ENCODE assay signal across 13 mouse cellular contexts in the genomic region with DNA sequence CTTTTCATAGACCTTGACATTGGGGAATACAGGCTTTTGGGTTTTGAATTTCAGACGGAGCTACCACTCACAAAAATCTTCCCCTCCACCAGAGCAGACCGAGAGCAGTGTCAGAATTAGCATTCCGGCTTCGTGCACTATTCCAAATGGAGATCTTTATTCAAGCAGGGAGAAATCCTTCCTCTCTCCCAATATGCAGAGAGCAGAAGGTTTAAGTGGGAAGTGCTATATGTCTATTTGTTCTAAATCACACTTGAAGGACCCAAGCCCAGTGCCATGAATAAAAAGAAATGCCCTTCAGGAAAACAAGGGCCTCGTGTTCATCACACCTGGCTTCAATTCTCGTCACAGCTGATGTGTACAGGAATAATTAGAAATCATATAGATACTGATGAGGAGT.
A peak's percentile ranks its signal among the peaks of the same experiment; 100 is the strongest.
DNase-seq lines count a peak whose midpoint lies in the region.
"Had no signal": no experiment of that assay in that cellular context is flagged by ENCODE, and none has a peak within 500 bp of the region (broad histone marks: within the 10 kb centered on the region; RNA-seq: fewer than 3 reads in every experiment).

No protein-coding gene starts in this region.

- intact Hi-C loops in left cerebral cortex, postnatal 4 days (cut with DNase I), result no loop called here

- DNase-seq in left cerebral cortex, adult 11 months (ENCODE audit: low spot score), result peak; percentile 4
- DNase-seq in left cerebral cortex, postnatal 4 days, result no peak
- peak; percentile 28 for DNase-seq in brain, adult 2 months (ENCODE audit: low read depth, low spot score)
- DNase-seq in left cerebral cortex, adult 8-10 months (ENCODE audit: low spot score in 2 of 2), result peak; percentile 3 to 6
- peak; percentile 44 for DNase-seq in telencephalon, adult 2 months (ENCODE audit: low read depth, low spot score)
- no peak for DNase-seq in cerebellum, postnatal 36 days
- DNase-seq: adrenal gland, postnatal 14 days; cerebellum, adult 18-20 months; cerebellum, adult 9-11 months; gastrocnemius, adult 2 months; gastrocnemius, postnatal 36 days; heart, adult 11 months; heart, postnatal 36 days had no signal

Comparison
In these comparisons a context has a peak if more than half of its experiments do, and no peak if none do; other contexts are left out.
1. DNase-seq: peak in left cerebral cortex, adult 11 months (single experiment), brain, adult 2 months (single experiment), left cerebral cortex, adult 8-10 months (2 of 2) and telencephalon, adult 2 months (single experiment); none in left cerebral cortex, postnatal 4 days (single experiment) and cerebellum, postnatal 36 days (0 of 2).